Mouse (Mus musculus): ENCODE measurements at regions not wholly inside any gene's neighbourhood (a gene's known extent, or its start where the extent isn't known, plus 50 kb on each side); places are given as distances from the start of the nearest gene placed in this dataset.
A peak's percentile ranks its signal among the peaks of the same experiment; 100 is the strongest.

- DNase-seq (ENCODE audit: extremely low spot score, low read depth, low spot score), result no peak
Observed at GRCm38 (mm10) chr4:81742536-81743459, 300.2 kb upstream of the Mpdz start.

- no peak for DNase-seq (ENCODE audit: extremely low spot score, low read depth, low spot score)
Observed at GRCm38 (mm10) chr4:81734391-81734790, 291.8 kb upstream of the Mpdz start.

- no peak for DNase-seq (ENCODE audit: extremely low spot score, low read depth, low spot score)
Observed at GRCm38 (mm10) chr4:81730386-81730785, 287.8 kb upstream of the Mpdz start.

GRCm38 (mm10) chr4:81728961-81729360 is 286.3 kb upstream of the Mpdz start:
- no peak for DNase-seq (ENCODE audit: extremely low spot score, low read depth, low spot score)

- no peak for DNase-seq (ENCODE audit: extremely low spot score, low read depth, low spot score)
Observed at GRCm38 (mm10) chr4:81727735-81728581, 285.3 kb upstream of the Mpdz start.

- no peak for DNase-seq (ENCODE audit: extremely low spot score, low read depth, low spot score)
Observed at GRCm38 (mm10) chr4:81726761-81727723, 284.4 kb upstream of the Mpdz start.

GRCm38 (mm10) chr4:81724751-81725150 is 282.1 kb upstream of the Mpdz start:
- DNase-seq (ENCODE audit: extremely low spot score, low read depth, low spot score), result no peak

GRCm38 (mm10) chr4:81712378-81712777 is 269.8 kb upstream of the Mpdz start:
- no peak for DNase-seq (ENCODE audit: extremely low spot score, low read depth, low spot score)

- no peak for DNase-seq (ENCODE audit: extremely low spot score, low read depth, low spot score)
Observed at GRCm38 (mm10) chr4:81695182-81695581, 252.6 kb upstream of the Mpdz start.

GRCm38 (mm10) chr4:81677205-81677604 is 234.6 kb upstream of the Mpdz start:
- DNase-seq (ENCODE audit: extremely low spot score, low read depth, low spot score), result no peak

- DNase-seq (ENCODE audit: extremely low spot score, low read depth, low spot score), result no peak
Observed at GRCm38 (mm10) chr4:81674871-81675270, 232.3 kb upstream of the Mpdz start.

GRCm38 (mm10) chr4:81673398-81674265 is 231.0 kb upstream of the Mpdz start:
- no peak for DNase-seq (ENCODE audit: extremely low spot score, low read depth, low spot score)

GRCm38 (mm10) chr4:81671986-81672385 is 229.4 kb upstream of the Mpdz start:
- DNase-seq (ENCODE audit: extremely low spot score, low read depth, low spot score), result no peak

- DNase-seq (ENCODE audit: extremely low spot score, low read depth, low spot score), result peak; percentile 39
Observed at GRCm38 (mm10) chr4:81669181-81669580, 226.6 kb upstream of the Mpdz start.

- DNase-seq (ENCODE audit: extremely low spot score, low read depth, low spot score), result no peak
Observed at GRCm38 (mm10) chr4:81661096-81661495, 218.5 kb upstream of the Mpdz start.

GRCm38 (mm10) chr4:81628496-81628828 is 185.8 kb upstream of the Mpdz start:
- no peak for DNase-seq (ENCODE audit: extremely low spot score, low read depth, low spot score)

GRCm38 (mm10) chr4:81627714-81628495 is 185.3 kb upstream of the Mpdz start:
- DNase-seq (ENCODE audit: extremely low spot score, low read depth, low spot score), result no peak

GRCm38 (mm10) chr4:81625348-81625934 is 182.8 kb upstream of the Mpdz start:
- DNase-seq (ENCODE audit: extremely low spot score, low read depth, low spot score), result no peak

GRCm38 (mm10) chr4:81624111-81624510 is 181.5 kb upstream of the Mpdz start:
- DNase-seq (ENCODE audit: extremely low spot score, low read depth, low spot score), result no peak
